Mouse (Mus musculus) liver, embryonic 14.5 days (tissue): ENCODE data around the gene Fbxl17. TPM values are rescaled to one million over a fixed set of nuclear protein-coding genes. Genes with fewer than 3 reads are reported as not detected.

Experiments used
- ATAC-seq: fragments of 200-750 bp; cut with Nextera tagmentation; 2 replicates; pipeline ENCODE4 v1.8.0; 2017; ENCODE audit warnings: moderate number of reproducible peaks, mild to moderate bottlenecking, moderate library complexity; ENCODE audit not compliant: insufficient read depth
- DNase-seq, 3 experiments: peaks; one replicate each; pipeline ENCODE4 v3.0.0-alpha.2; 2012 to 2013; ENCODE audit warnings: low read depth in 3 of 3, low spot score in 3 of 3
- H3K27ac ChIP-seq: fragments of 300-500 bp; sonication (generic); 2 replicates; pipeline ENCODE4 v1.5.1; 2014; ENCODE audit warnings: moderate library complexity, mild to moderate bottlenecking, control low read depth, inconsistent platforms
- H3K27me3 ChIP-seq: fragments of 300-500 bp; sonication (generic); 2 replicates; pipeline ENCODE4 v1.6.1; 2014; ENCODE audit warnings: mild to moderate bottlenecking, low read length, moderate library complexity; ENCODE audit not compliant: control insufficient read depth, insufficient read depth
- H3K36me3 ChIP-seq: fragments of 300-500 bp; sonication (generic); replicated peaks from 2 replicates; pipeline ENCODE4 v1.6.1; 2014; ENCODE audit warnings: low read depth; ENCODE audit not compliant: control insufficient read depth, insufficient read depth
- H3K4me1 ChIP-seq, 2 experiments: fragments of 200-500 bp in 1 of 2; fragments of 300-500 bp in 1 of 2; sonication (generic) in 1 of 2; replicated peaks; 2 replicates each; pipeline ENCODE4 v1.6.1; 2012 to 2014; ENCODE audit warnings: antibody characterized with exemption in 1 of 2, inconsistent platforms in 1 of 2, low read length in 1 of 2; ENCODE audit not compliant: control insufficient read depth in 2 of 2, insufficient read depth in 2 of 2
- H3K4me2 ChIP-seq: fragments of 300-500 bp; sonication (generic); 2 replicates; pipeline ENCODE4 v1.6.1; 2014; ENCODE audit warnings: low read depth, mild to moderate bottlenecking, control low read depth, moderate library complexity
- H3K4me3 ChIP-seq, 2 experiments: fragments of 200-500 bp in 1 of 2; fragments of 300-500 bp in 1 of 2; sonication (generic) in 1 of 2; 2 replicates each; pipeline ENCODE4 v1.5.1; 2012 to 2014; ENCODE audit warnings: low read depth in 2 of 2, low read length in 2 of 2, mild to moderate bottlenecking in 2 of 2, control low read depth in 1 of 2, inconsistent platforms in 1 of 2, moderate library complexity in 1 of 2; ENCODE audit not compliant: insufficient read depth in 1 of 2
- H3K9ac ChIP-seq: fragments of 300-500 bp; sonication (generic); replicated peaks from 2 replicates; pipeline ENCODE4 v1.6.1; 2014; ENCODE audit warnings: mild to moderate bottlenecking, control low read depth, moderate library complexity
- H3K9me3 ChIP-seq: fragments of 300-500 bp; sonication (generic); 2 replicates; pipeline ENCODE4 v1.6.1; 2016; ENCODE audit warnings: low read length, mixed read lengths; ENCODE audit not compliant: control insufficient read depth
- CTCF ChIP-seq: IDR thresholded peaks from 2 replicates; pipeline ENCODE4 v1.5.1; 2016; ENCODE audit warnings: antibody characterized with exemption, low read depth, control low read depth
- EP300 ChIP-seq: IDR thresholded peaks from 2 replicates; pipeline ENCODE4 v1.6.1; 2016; ENCODE audit warnings: antibody characterized with exemption, low read depth
- WGBS: fragments of 180-500 bp; shearing (Covaris S2); extraction: QIAGEN DNeasy Blood & Tissue Kit; methylation state at CpG from one replicate; pipeline ENCODE4 v1.1.7; 2014; ENCODE audit not compliant: insufficient replicate concordance; 5-methylcytosine and 5-hydroxymethylcytosine counted together
- polyA plus RNA-seq, 2 experiments: library from polyadenylated mRNA; depleted of rRNA in 1 of 2; stranded (reverse) in 1 of 2; unstranded in 1 of 2; fragments of >200 nt; fragmentation: Nextera tagmentation in 1 of 2; extraction: Ambion mirVana in 1 of 2; gene quantifications; 2 replicates each; pipeline versions ENCODE4 v1.2.1 to v1.2.3; 2012 to 2014

Gene Fbxl17
- polyA plus RNA-seq, 2 experiments = 1.9 TPM

GRCm38 (mm10) chr17:63270513-63270912 is 229.3 kb downstream of the Fbxl17 start:
- no peak overlapping the region for H3K4me2 ChIP-seq
- no peaks in the 10 kb centered on the region for H3K27me3 ChIP-seq
- TF ChIP-seq CTCF = no peak
- no peak for TF ChIP-seq EP300
- H3K9ac ChIP-seq = no peak overlapping the region
- H3K36me3 ChIP-seq = no peaks in the 10 kb centered on the region
- no peak overlapping the region for H3K27ac ChIP-seq
- H3K4me3 ChIP-seq = no peak overlapping the region
- DNase-seq = no peak
- 79% methylated on average over 5 of the region's 5 CpGs for WGBS
- peaks cover 5% of the 10 kb centered on the region in 2 experiments; a peak in 3 of 4 replicates for H3K4me1 ChIP-seq
- no peaks in the 10 kb centered on the region for H3K9me3 ChIP-seq
- no peak for ATAC-seq

GRCm38 (mm10) chr17:63262674-63263073 is 237.1 kb downstream of the Fbxl17 start:
- WGBS = 89% methylated on average over 5 of the region's 5 CpGs
- TF ChIP-seq CTCF = no peak
- no peak for TF ChIP-seq EP300
- Histone ChIP-seq H3K4me1 (peaks cover 35 to 38% of the 10 kb centered on the region in 2 experiments), H3K27ac (peak overlapping the region; percentile 81), H3K4me2 (no peak overlapping the region), H3K4me3 (no peak overlapping the region), H3K9me3 (no peaks in the 10 kb centered on the region), H3K27me3 (no peaks in the 10 kb centered on the region), H3K36me3 (no peaks in the 10 kb centered on the region), H3K9ac (no peak overlapping the region)
- ATAC-seq = no peak
- DNase-seq = no peak

GRCm38 (mm10) chr17:63261508-63262141 is 238.2 kb downstream of the Fbxl17 start:
- Histone ChIP-seq H3K27ac (peak overlapping the region; percentile 95), H3K36me3 (no peaks in the 10 kb centered on the region), H3K27me3 (no peaks in the 10 kb centered on the region), H3K4me2 (peak overlapping the region; percentile 66), H3K4me1 (peaks cover 32 to 35% of the 10 kb centered on the region in 2 experiments), H3K9me3 (no peaks in the 10 kb centered on the region), H3K4me3 (peak overlapping the region; percentile 2 to 13; a peak in 1 of 4 replicates), H3K9ac (peak overlapping the region; percentile 69)
- peak; percentile 97 for TF ChIP-seq EP300
- TF ChIP-seq CTCF = peak; percentile 60
- WGBS = 34% methylated on average over 10 of the region's 10 CpGs
- ATAC-seq (peak; percentile 100), DNase-seq (peak; percentile 87 to 92 (median 88))

- Histone ChIP-seq H3K4me2 (no peak overlapping the region), H3K36me3 (no peaks in the 10 kb centered on the region), H3K9me3 (no peaks in the 10 kb centered on the region), H3K4me1 (peaks cover 32 to 35% of the 10 kb centered on the region in 2 experiments), H3K9ac (no peak overlapping the region), H3K4me3 (no peak overlapping the region), H3K27ac (no peak overlapping the region; the same call in 1 of the 2 replicates), H3K27me3 (no peaks in the 10 kb centered on the region)
- 83% methylated on average over 3 of the region's 3 CpGs for WGBS
- no peak for TF ChIP-seq CTCF
- TF ChIP-seq EP300 = no peak
- DNase-seq (peak in 1 of 3 experiments; percentile 33), ATAC-seq (no peak)
Observed at GRCm38 (mm10) chr17:63259091-63259490, 240.7 kb downstream of the Fbxl17 start.

- peaks cover 0 to 4% of the 10 kb centered on the region in 2 experiments; a peak in 2 of 4 replicates for H3K4me1 ChIP-seq
- peak; percentile 51 for TF ChIP-seq EP300
- no peak for TF ChIP-seq CTCF
- DNase-seq = no peak
- 53% methylated on average over 7 of the region's 7 CpGs for WGBS
- H3K9ac ChIP-seq = no peak overlapping the region
- H3K4me3 ChIP-seq = no peak overlapping the region
- H3K27me3 ChIP-seq = no peaks in the 10 kb centered on the region
- H3K4me2 ChIP-seq = no peak overlapping the region
- no peaks in the 10 kb centered on the region for H3K36me3 ChIP-seq
- H3K9me3 ChIP-seq = no peaks in the 10 kb centered on the region
- no peak overlapping the region for H3K27ac ChIP-seq
- peak; percentile 66 for ATAC-seq
Observed at GRCm38 (mm10) chr17:63246144-63246619, 253.6 kb downstream of the Fbxl17 start.
